Comparison of ENCODE assay signal across 12 mouse cellular contexts in genomic region chr12:88800990-88801655, GRCm38 (mm10).
DNase-seq lines count a peak whose midpoint lies in the region; ATAC-seq and TF ChIP-seq lines count a peak whose summit lies in the region.
"Had no signal": no experiment of that assay in that cellular context is flagged by ENCODE, and none has a peak within 500 bp of the region (broad histone marks: within the 10 kb centered on the region; RNA-seq: fewer than 3 reads in every experiment).

No protein-coding gene starts in this region.

- H3K4me1 ChIP-seq in heart, embryonic 12.5 days (replicated peaks) = peaks cover 34% of the 10 kb centered on the region
- H3K4me1 ChIP-seq in heart, embryonic 11.5 days (ENCODE audit: control insufficient read depth, insufficient read depth, low read length) = peaks cover 18% of the 10 kb centered on the region
- H3K4me1 ChIP-seq in neural tube, embryonic 11.5 days (ENCODE audit: control insufficient read depth, insufficient read depth, low read length) = peaks cover 6% of the 10 kb centered on the region; the same call in 1 of the 2 replicates
- peaks cover 27% of the 10 kb centered on the region for H3K4me1 ChIP-seq in hindbrain, embryonic 12.5 days
- H3K4me1 ChIP-seq in olfactory bulb, adult 2 months (ENCODE audit: control insufficient read depth, insufficient read depth, low read length) = peaks cover 8% of the 10 kb centered on the region
- H3K4me1 ChIP-seq: lung, embryonic 15.5 days had no signal

- ATAC-seq in heart, embryonic 12.5 days (ENCODE audit: insufficient number of reproducible peaks, low FRiP score) = no peak
- no peak for ATAC-seq in heart, embryonic 11.5 days (replicated peaks; ENCODE audit: insufficient number of reproducible peaks, low FRiP score, low TSS enrichment)
- ATAC-seq in neural tube, embryonic 11.5 days (ENCODE audit: insufficient read depth, low FRiP score, low TSS enrichment) = peak; percentile 88
- ATAC-seq in hindbrain, embryonic 12.5 days (ENCODE audit: low FRiP score) = peak; percentile 95

- H3K4me2 ChIP-seq in heart, embryonic 12.5 days = no peak overlapping the region
- H3K4me2 ChIP-seq in heart, embryonic 11.5 days = no peak overlapping the region
- no peak overlapping the region for H3K4me2 ChIP-seq in neural tube, embryonic 11.5 days (ENCODE audit: low read depth)
- H3K4me2 ChIP-seq in hindbrain, embryonic 12.5 days (replicated peaks) = peak overlapping the region; percentile 15
- H3K4me2 ChIP-seq: lung, embryonic 15.5 days had no signal

- 0 out of 2 replicates have a peak overlapping the region, but pooled peaks have one; percentile 1 for H3K27ac ChIP-seq in heart, embryonic 12.5 days (ENCODE audit: poor library complexity, severe bottlenecking)
- no peak overlapping the region for H3K27ac ChIP-seq in heart, embryonic 11.5 days (ENCODE audit: low read depth, low read length)
- H3K27ac ChIP-seq in neural tube, embryonic 11.5 days (ENCODE audit: low read depth, low read length) = 0 out of 2 replicates have a peak overlapping the region, but pooled peaks have one; percentile 17
- peak overlapping the region; percentile 87 for H3K27ac ChIP-seq in hindbrain, embryonic 12.5 days
- H3K27ac ChIP-seq in olfactory bulb, adult 2 months (ENCODE audit: insufficient read depth, low read depth, low read length) = no peak overlapping the region
- H3K27ac ChIP-seq: lung, embryonic 15.5 days had no signal

- WGBS in heart, embryonic 12.5 days = 25% methylated on average over 6 of the region's 6 CpGs
- 24% methylated on average over 6 of the region's 6 CpGs for WGBS in heart, embryonic 11.5 days (ENCODE audit: insufficient replicate concordance)
- WGBS in neural tube, embryonic 11.5 days = 14% methylated on average over 6 of the region's 6 CpGs
- WGBS in hindbrain, embryonic 12.5 days = 6% methylated on average over 6 of the region's 6 CpGs
- WGBS in olfactory bulb, adult 2 months = 13% methylated on average over 6 of the region's 6 CpGs

- H3K36me3 ChIP-seq in heart, embryonic 12.5 days = no peaks in the 10 kb centered on the region
- no peaks in the 10 kb centered on the region for H3K36me3 ChIP-seq in heart, embryonic 11.5 days (ENCODE audit: control insufficient read depth, insufficient read depth, low read length)
- H3K36me3 ChIP-seq in neural tube, embryonic 11.5 days (ENCODE audit: control insufficient read depth, insufficient read depth, low read length) = no peaks in the 10 kb centered on the region
- no peaks in the 10 kb centered on the region for H3K36me3 ChIP-seq in hindbrain, embryonic 12.5 days
- H3K36me3 ChIP-seq: lung, embryonic 15.5 days had no signal

- TF ChIP-seq CTCF in olfactory bulb, adult 2 months (IDR thresholded peaks at IDR 0.05; ENCODE audit: insufficient read depth, low read depth, low read length) = no peak

- no peak overlapping the region for H3K9ac ChIP-seq in heart, embryonic 12.5 days
- no peak overlapping the region for H3K9ac ChIP-seq in heart, embryonic 11.5 days (ENCODE audit: low read depth, low read length)
- H3K9ac ChIP-seq in neural tube, embryonic 11.5 days (ENCODE audit: low read length) = peak overlapping the region; percentile 35; the same call in 1 of the 2 replicates
- no peak overlapping the region for H3K9ac ChIP-seq in hindbrain, embryonic 12.5 days
- H3K9ac ChIP-seq: lung, embryonic 15.5 days had no signal

- 0 out of 2 replicates have a peak, but pooled peaks have one; percentile 10 for TF ChIP-seq POLR2A in olfactory bulb, adult 2 months (IDR thresholded peaks at IDR 0.05; ENCODE audit: insufficient read depth, low read depth, low read length)

- H3K27me3 ChIP-seq in heart, embryonic 12.5 days (replicated peaks) = no peaks in the 10 kb centered on the region
- H3K27me3 ChIP-seq in heart, embryonic 11.5 days (ENCODE audit: control insufficient read depth, insufficient read depth, low read length) = no peaks in the 10 kb centered on the region
- H3K27me3 ChIP-seq in neural tube, embryonic 11.5 days (ENCODE audit: control insufficient read depth, insufficient read depth, low read length) = no peaks in the 10 kb centered on the region
- H3K27me3 ChIP-seq in hindbrain, embryonic 12.5 days = no peaks in the 10 kb centered on the region
- H3K27me3 ChIP-seq: CH12.LX; lung, embryonic 15.5 days had no signal

- peak; percentile 71 for DNase-seq in neural tube, embryonic 11.5 days (ENCODE audit: low spot score)
- no peak for DNase-seq in neural tube, embryonic 10.5 days (ENCODE audit: extremely low spot score, low spot score)
- DNase-seq in gastrocnemius, postnatal 10 days = no peak
- no peak for DNase-seq in Muller cell, postnatal 12 days (ENCODE audit: inconsistent ontology term)
- DNase-seq: adrenal gland, postnatal 25 days had no signal

- H3K4me3 ChIP-seq in heart, embryonic 12.5 days = no peak overlapping the region
- H3K4me3 ChIP-seq in heart, embryonic 11.5 days (ENCODE audit: low read depth, low read length) = no peak overlapping the region
- no peak overlapping the region for H3K4me3 ChIP-seq in neural tube, embryonic 11.5 days (ENCODE audit: low read depth, low read length)
- no peak overlapping the region for H3K4me3 ChIP-seq in hindbrain, embryonic 12.5 days
- no peak overlapping the region for H3K4me3 ChIP-seq in olfactory bulb, adult 2 months (ENCODE audit: insufficient read depth, low read depth, low read length)
- H3K4me3 ChIP-seq: erythroblast, embryonic 14.5 days; lung, embryonic 15.5 days had no signal

- H3K9me3 ChIP-seq in heart, embryonic 12.5 days (replicated peaks) = no peaks in the 10 kb centered on the region
- no peaks in the 10 kb centered on the region for H3K9me3 ChIP-seq in heart, embryonic 11.5 days (replicated peaks; ENCODE audit: control insufficient read depth, low read length)
- no peaks in the 10 kb centered on the region for H3K9me3 ChIP-seq in neural tube, embryonic 11.5 days (ENCODE audit: control insufficient read depth, low read length)
- no peaks in the 10 kb centered on the region for H3K9me3 ChIP-seq in hindbrain, embryonic 12.5 days (replicated peaks)
- H3K9me3 ChIP-seq: lung, embryonic 15.5 days had no signal

Comparison
In these comparisons a context has a peak if more than half of its experiments do, and no peak if none do; other contexts are left out.
1. H3K27ac ChIP-seq: peak in heart, embryonic 12.5 days (single experiment), neural tube, embryonic 11.5 days (single experiment) and hindbrain, embryonic 12.5 days (single experiment); none in heart, embryonic 11.5 days (single experiment) and olfactory bulb, adult 2 months (single experiment).
2. ATAC-seq: peak in neural tube, embryonic 11.5 days (single experiment) and hindbrain, embryonic 12.5 days (single experiment); none in heart, embryonic 12.5 days (single experiment) and heart, embryonic 11.5 days (single experiment).